Mouse (Mus musculus) hematopoietic stem cell, adult 5-6 weeks (primary cell): ENCODE results near the gene Slc1a7. TPM values are rescaled to one million over a fixed set of nuclear protein-coding genes. Genes with fewer than 3 reads are reported as not detected.

ENCODE experiments used
- ATAC-seq, 2 experiments: fragments of 125-278 bp in 1 of 2; replicated peaks in 1 of 2; 2 replicates each; pipeline ENCODE4 v1.8.0; 2016 to 2017; ENCODE audit warnings: inconsistent platforms in 2 of 2, mild to moderate bottlenecking in 2 of 2, moderate number of reproducible peaks in 2 of 2, low read depth in 1 of 2, moderate TSS enrichment in 1 of 2; ENCODE audit not compliant: low FRiP score in 2 of 2, poor library complexity in 2 of 2, severe bottlenecking in 2 of 2, insufficient read depth in 1 of 2, low TSS enrichment in 1 of 2
- total RNA-seq: library from RNA; stranded (forward); fragments of 172-1452, 232-1000 nt; gene quantifications from 2 replicates; pipeline ENCODE4 v1.2.3, GENCODE M21; 2017

Gene Slc1a7
- total RNA-seq, 1 experiment from 2014 or later = not detected

GRCm38 (mm10) chr4:107958487-107958886 lies 9.6 kb upstream of the Slc1a7 start:
- no peak for ATAC-seq

GRCm38 (mm10) chr4:107962044-107962732 lies 5.9 kb upstream of the Slc1a7 start:
- peak; percentile 34 to 54; a peak in 3 of 4 replicates for ATAC-seq

GRCm38 (mm10) chr4:107962792-107963191 lies 5.3 kb upstream of the Slc1a7 start:
- no peak for ATAC-seq

DNA sequence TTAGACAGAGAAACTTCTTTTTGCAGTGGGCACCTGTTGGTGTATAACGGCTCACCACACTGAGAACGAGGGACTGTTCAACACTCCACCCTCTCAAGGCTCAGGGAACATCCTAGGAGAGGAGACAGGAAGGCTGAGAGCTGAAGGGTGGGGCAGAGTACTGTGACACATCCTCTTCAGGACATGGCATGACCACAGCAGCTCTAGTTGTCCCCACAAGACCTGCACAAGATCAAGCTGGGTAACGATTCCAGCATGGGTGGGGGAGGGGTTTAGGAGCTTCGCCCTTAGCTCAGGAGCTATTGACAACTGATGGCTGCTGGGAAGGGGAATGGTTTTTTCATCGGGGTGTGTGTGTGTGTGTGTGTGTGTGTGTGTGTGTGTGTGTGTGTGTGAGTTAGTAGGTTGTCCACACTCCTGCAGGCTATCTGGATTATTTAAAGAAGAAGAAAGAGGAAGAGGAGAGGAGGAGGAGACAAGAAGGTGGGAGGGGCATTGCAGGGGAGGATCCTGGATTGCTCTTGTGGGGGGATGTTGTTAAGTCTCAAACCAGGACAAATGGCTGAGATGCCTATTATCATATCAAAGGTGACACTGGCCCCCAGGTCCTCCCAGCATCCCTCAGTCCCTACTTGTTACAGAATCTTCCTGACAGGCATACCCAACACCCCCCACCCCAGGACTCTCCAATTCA lies 1.6 kb upstream of the Slc1a7 start:
- ATAC-seq = peak in 1 of 2 experiments; percentile 20; a peak in 1 of 4 replicates

GRCm38 (mm10) chr4:107969781-107970180 lies 1.6 kb downstream of the Slc1a7 start:
- ATAC-seq = no peak

DNA sequence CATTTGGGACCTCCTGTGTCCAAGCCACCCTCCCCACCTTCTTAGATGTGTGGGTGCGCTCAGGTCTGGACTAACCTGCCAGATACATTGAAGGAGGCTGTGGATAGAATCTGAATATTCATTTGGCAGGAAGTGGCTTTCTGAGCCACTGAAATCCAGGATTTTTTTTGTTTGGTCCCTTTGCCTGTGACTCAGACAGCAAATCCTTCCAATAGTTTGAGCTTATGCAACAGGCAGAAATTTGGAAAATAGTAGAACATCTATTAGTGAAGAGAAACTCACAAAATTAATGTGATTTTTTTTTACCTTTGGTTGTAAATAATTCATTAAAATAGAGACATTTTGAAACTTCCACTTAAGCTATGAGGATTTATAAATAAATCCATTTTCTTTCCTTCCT lies 3.0 kb downstream of the Slc1a7 start:
- ATAC-seq = no peak

GRCm38 (mm10) chr4:107974527-107974926 lies 6.4 kb downstream of the Slc1a7 start:
- no peak for ATAC-seq

- no peak for ATAC-seq
These were observed 6.9 kb downstream of the Slc1a7 start for GRCm38 (mm10) chr4:107975004-107975403.

GRCm38 (mm10) chr4:107977593-107977992 lies 9.5 kb downstream of the Slc1a7 start:
- no peak for ATAC-seq

GRCm38 (mm10) chr4:107979530-107979929 lies 11.4 kb downstream of the Slc1a7 start:
- ATAC-seq = no peak

DNA sequence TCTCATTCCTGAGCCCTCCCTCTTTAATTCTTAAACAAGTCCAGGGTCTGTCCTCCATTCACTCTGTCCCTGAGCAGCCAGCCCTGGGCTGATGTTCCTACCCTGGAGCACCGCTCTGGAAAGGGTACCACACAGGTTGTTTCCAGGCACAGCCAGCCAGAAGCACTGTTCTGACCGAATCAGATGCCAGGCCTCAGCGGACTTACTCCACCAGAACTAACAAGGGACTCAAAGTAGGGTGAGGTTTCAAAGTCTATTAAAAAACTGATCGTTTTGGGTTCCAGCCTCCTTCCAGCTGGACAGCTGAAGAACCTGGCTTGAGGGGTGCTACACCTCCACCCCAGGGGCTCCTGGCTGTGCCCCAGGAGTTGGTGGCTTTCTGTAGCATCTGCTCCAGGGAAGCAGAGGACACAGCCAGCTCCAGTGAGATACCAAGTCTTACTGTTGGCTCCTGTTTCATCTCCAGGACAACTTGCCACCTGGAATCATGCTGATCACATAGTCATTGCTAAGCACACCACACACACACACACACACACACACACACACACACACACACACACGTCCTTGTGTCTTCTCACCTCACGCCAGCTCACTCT lies 12.0 kb downstream of the Slc1a7 start:
- no peak for ATAC-seq

GRCm38 (mm10) chr4:107983717-107984116 lies 15.6 kb downstream of the Slc1a7 start:
- no peak for ATAC-seq

GRCm38 (mm10) chr4:107984282-107984981 lies 16.3 kb downstream of the Slc1a7 start:
- no peak for ATAC-seq

DNA sequence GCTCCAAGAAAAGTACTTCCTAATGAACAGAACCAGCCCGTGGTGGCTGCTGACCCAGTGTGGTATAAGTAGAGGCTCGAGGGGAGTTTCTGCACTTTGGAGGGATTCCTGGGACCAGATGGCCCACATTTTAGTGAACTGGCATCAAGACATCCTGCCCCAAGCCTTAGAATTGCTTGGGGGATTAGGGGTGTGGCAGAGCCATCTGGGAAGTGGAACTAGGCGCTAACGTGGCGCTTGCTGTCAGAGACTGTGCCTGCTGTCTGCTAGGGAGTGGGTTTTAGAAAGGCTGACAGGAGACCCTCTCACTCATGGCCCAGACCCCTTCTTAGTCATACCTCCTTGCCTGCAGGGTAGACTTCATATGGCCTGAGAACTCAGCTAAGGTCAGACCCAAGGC lies 17.7 kb downstream of the Slc1a7 start:
- no peak for ATAC-seq

- ATAC-seq = no peak
These were observed 18.4 kb downstream of the Slc1a7 start for GRCm38 (mm10) chr4:107986386-107987168.

DNA sequence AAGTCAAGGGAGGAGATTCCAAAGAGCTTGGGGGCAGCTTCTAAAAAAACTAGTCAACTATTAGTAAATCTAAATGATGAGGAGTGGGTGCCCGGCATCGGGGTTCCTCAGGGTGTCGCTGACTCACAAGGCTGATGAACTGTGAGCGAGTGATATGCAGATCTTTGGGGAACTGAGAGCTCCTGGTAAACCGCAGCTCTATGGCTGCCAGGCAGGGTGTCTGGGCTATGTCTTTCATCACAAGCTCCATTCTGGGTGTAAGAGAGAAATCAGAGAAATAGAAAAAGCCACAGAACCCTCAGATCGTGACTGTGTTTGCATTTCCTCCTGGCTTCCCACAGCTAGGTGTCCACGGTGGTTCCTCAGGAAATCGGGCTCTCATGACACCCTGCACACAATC lies 20.8 kb downstream of the Slc1a7 start:
- peak; percentile 91 to 92 for ATAC-seq

- no peak for ATAC-seq
These were observed 22.7 kb downstream of the Slc1a7 start for GRCm38 (mm10) chr4:107990818-107991217.
